Mouse (Mus musculus): ENCODE data around the gene Muc1.
"Not testable (repeated sequence)": the region's sequence is repeated elsewhere in the genome, so short reads cannot be mapped to it uniquely, and the experiment has no call there.

The Muc1 gene

DNA sequence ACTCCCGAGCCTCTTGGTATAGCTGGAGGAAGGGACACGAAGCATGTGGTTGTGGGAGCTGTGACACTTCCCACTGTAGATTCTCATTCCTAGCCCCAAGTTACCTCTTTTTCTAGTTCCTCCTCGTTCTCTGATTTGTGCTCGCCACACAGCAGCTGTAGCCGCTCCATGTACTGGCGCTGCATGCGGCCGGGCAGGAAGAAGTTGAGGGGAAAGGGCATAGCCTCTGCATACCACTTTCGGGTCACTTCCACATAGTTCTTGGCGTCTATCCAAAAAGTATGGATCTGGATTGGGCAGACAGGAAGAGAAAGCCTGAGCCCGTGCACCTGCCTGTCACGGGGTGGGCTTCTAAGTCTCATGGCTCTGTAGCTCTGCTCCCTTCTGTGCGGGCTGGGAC is 18.7 kb upstream of the Muc1 start:
- DNase-seq (ENCODE audit: low spot score): no peak

DNA sequence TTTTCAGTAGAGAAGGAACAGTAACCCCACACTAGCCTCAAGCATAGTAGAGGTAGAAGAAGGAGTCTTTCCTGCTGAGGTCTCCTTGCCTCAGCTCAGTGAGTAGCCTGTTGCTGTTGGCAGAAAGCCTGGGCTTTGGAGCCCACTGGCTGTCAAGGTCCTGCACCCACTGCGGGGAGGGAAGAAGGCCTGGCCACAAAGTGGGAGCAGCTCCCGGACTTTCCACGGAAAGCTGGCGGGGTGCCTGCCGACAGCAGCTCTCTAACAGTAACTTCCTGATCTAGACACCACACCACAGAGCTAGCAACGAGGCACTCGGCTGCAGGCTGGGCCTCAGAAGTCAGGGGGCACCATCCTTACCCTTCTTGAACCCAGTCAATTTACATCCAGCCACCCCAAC is 18.1 kb upstream of the Muc1 start:
- DNase-seq (ENCODE audit: low spot score): no peak

DNA sequence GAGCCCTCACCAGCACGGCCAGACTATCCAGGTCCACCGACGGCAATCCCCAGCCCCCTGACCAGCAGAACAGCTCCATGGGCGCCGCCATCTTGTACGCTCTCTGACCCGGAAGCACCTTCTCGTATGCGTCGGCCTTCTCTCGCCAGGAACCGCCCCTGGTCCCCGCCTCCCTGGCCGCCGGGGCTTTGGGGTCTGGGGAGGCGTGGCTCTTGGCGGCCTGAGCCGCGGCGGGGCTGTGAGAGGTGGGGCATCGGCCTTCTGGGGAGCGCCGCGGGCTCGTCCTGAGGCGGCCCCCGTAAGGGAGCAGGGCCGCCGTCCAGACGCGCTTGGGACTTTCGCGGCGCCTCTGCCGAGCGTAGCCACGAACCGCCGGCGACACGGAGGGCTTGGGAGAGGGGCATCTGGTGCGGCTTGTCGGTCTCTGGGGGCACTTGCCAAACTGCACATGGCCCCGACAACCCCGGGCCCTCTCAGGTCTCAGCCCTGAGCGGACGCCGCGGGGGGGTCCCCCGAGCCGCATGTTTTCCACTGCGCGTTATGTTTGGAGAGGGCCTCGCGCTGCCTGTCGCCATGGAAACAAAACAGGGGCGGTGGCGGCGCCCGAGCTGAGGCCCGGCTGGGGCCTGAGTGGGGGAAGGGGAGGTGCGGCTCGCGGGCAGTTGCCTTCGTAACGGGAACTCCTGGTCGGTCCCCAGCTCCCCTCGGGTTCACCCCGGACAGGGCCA is 14.9 kb upstream of the Muc1 start:
- peak; percentile 98 for DNase-seq (ENCODE audit: low spot score)

DNA sequence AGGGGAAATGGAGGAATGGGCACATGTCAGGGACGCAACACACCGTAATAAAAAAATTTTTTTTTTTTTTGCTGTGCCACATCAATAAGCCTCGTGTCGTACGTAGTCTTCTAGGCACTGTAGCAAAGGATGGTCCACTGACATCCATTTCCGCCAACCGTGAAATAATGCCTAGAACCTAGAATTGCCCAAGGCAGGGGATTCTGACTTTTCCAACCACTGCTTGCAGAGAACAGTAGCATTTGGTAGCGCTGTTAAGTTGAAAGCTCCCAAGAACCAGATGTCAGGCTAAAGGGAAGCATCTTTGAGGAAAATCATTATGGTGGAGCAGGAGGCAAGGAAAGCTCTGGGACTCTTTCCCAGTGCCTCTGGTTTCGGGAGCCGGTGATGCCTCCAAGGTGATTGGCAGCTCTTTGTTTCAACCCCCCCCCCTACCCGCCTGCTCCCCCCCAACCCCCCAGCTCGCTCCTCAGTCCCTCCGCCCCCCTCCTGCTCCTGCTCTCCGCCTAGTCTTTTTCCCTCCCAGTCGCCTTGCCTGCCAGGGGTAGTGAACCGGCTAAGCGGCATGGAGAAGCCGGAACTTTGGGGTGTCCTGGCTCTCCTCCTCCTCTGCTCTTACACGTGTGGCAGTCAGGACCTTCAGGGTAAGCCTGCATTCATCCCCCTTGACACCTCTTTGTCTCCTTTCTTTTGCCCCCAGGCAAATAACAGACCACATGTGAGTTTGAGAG is 14.0 kb upstream of the Muc1 start, which contains the start of gene Thbs3:
Thbs3 (plus strand) TSS at position 500 of the 731 bp plus-strand sequence.
- DNase-seq (ENCODE audit: low spot score): peak; percentile 76

DNA sequence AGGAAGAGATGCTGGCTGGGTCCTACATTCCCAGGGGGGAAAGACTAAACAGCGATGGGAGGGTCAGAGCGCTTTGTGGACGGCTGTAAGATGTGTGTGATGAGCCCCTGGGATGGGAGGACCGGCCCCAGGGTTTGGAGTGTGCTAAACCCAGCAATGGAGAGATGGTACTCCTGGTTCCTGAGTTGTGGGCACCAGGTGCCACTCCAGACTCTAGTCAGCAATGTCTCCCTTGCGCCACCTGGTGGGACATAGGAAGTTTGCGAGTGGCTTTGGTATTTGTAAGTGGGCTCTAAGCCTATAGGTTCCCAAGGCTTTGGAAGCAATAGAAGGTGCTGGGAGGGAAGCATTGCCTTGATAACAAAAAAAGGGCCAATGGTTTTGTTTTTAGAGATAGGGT is 13.0 kb upstream of the Muc1 start:
- DNase-seq (ENCODE audit: low spot score): peak; percentile 97

DNA sequence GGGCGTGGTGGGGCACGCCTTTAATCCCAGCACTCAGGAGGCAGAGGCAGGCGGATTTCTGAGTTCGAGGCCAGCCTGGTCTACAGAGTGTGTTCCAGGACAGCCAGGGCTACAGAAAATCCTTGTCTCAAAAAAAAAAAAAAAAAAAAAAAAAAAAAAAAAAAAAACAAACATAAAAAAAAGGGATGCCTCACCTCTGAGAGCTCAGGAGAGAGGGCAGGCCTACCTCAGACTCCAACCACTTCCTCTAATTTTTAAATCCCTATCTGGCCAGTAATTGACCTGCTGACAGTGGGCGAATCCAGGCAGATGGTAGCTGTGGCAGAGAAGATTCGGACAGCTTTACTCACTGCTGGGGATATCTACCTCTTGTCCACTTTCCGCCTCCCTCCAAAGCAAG is 12.4 kb upstream of the Muc1 start:
- not testable (repeated sequence) for DNase-seq (ENCODE audit: low spot score)

DNA sequence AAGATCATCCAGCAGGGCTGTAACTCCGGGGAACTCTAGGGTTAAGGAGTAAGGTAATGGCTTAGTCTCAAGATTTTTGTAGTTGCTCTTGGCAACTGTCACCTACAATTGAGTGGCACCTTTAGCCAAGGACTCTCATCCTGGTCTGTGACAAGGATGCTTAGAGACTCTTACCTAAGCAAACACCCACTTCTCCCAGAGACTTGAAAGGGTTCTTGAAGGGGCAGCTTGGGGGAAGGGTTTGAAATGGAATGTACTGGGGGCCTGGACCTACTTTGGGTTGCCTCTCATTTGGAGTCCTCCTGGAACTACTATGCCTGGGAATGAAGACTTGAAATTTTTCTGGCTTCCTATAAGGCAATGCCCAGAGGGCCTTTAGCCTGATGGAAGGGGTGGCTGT is 10.6 kb upstream of the Muc1 start:
- no peak for DNase-seq (ENCODE audit: low spot score)

DNA sequence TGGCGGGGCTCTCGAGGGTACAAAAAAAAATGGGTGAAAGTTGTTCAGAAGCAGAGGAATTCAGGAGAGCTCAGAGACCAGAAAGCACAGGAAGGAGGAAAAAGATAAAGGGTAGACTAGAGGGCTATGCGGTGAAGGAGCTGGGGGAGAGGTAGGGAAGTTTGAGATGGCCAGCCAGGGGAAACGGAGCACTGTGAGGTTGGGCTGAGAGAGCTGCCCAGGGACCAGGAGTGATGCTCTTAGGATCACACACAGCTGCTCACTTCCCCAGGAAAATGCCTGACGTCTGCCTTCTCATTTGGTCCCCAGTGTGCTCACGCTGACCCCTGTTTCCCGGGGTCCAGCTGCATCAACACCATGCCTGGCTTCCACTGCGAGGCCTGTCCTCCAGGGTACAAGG is 9.3 kb upstream of the Muc1 start:
- DNase-seq (ENCODE audit: low spot score): no peak

DNA sequence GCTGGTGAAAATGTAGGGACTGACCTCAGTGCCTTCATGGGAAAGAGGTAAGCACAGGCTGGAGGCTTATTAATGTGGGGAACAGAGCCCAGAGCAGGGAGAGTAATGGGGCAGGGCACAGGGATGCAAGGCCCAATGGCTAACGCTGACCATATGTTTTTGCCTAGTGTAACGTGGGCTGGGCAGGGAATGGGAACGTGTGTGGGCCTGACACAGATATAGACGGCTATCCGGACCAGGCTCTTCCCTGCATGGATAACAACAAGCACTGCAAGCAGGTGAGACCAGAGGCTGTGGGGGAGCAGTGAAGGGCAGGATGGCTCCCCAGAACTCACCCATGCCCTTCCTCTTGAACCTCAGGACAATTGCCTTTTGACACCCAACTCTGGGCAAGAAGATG is 7.7 kb upstream of the Muc1 start:
- DNase-seq (ENCODE audit: low spot score): no peak

DNA sequence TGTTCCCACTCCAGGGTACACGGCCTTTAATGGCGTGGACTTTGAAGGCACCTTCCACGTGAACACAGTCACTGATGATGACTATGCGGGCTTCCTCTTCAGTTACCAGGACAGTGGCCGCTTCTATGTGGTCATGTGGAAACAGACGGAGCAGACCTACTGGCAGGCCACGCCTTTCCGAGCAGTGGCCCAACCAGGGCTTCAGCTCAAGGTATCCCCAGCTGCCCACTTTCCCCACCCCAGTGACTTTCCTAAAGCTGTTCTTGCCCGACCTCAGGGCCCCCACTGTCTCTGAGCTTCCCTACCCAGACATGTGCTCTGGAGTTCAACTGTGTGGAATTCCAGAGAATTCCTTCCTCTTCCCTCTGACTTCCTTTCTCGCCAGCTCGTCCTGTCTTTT is 4.1 kb upstream of the Muc1 start:
- no peak for DNase-seq (ENCODE audit: low spot score)

DNA sequence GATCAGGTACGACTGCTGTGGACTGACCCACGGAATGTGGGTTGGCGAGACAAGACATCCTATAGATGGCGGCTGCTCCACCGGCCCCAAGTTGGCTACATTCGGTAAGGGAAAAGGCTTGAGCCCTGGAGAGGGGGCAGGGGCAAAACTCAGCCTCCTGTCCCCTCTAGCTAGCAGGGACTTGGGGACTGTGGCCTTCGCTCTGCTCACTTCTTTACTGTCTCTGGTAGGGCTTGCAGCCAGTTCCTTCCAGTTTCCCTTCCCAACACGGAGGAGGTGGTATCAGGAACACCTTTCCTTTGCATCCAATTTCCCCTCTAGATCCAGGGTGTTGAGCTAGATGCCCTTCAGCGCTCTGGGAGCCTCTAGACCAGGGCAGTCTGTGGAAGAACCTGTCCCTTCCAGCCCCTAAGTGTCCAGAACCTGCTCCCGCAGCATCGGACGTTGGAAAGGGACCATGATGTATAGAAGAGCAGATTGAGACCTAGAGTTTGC is 3.5 kb upstream of the Muc1 start:
- no peak for DNase-seq (ENCODE audit: low spot score)

DNA sequence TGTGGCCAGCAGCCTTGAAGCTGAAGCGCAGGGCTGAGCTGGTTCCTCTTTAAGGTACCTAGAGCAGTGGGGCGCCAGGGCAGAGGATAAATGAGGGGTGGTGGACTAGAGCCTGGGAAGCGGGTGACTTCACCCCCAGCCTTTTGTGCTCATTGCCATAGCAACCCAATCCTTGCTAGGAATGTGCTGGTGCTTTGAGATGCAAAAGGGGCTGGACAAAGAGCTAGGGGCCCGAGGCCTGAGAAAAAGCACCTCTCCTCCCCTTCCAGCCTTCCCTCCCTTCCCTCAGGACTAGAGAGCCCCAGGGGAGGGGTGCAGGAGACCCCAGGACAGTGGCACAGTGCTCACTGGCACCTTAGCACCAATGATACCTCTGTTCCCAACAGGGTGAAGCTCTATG is 2.9 kb upstream of the Muc1 start:
- peak; percentile 92 for DNase-seq (ENCODE audit: low spot score)

DNA sequence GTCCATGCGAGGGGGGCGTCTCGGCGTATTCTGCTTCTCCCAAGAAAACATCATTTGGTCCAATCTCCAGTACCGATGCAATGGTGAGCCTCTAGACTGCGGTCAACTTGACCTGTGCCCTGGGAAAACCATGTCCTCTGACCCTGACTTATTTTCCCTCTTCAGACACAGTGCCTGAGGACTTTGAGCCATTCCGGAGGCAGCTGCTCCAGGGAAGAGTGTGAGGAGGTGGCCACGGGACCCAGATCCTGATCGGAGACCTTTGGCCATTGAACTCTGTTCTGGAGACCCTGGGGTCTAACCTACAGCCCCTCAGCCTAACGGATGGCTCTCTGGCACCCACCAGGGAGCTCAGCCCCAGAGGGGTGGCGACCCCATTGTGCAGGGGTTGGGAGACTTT is 2.5 kb upstream of the Muc1 start:
- no peak for DNase-seq (ENCODE audit: low spot score)

DNA sequence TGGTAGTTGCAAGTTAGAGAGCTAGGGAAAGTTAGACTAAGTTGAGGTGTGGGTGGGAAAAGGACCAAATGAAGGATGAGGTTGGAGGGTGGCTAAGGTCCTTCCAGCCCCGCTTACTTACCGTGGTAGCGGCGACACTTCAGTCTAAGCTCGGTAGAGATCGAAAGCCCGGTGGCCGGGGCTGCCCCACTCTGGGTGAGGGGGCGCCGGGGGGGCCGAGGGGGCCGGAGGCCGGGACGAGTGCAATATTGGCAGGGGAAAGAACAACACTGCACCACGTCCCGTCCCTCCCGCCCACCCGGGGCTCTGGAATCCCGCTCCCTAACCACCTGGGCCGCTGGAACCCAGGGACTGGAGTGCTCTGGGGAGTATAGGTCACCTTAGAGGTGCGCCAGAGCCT is 2.0 kb upstream of the Muc1 start, which contains the start of gene Mtx1:
Mtx1 (minus strand) TSS at position 189 of the 400 bp plus-strand sequence.
- no peak for DNase-seq (ENCODE audit: low spot score)

DNA sequence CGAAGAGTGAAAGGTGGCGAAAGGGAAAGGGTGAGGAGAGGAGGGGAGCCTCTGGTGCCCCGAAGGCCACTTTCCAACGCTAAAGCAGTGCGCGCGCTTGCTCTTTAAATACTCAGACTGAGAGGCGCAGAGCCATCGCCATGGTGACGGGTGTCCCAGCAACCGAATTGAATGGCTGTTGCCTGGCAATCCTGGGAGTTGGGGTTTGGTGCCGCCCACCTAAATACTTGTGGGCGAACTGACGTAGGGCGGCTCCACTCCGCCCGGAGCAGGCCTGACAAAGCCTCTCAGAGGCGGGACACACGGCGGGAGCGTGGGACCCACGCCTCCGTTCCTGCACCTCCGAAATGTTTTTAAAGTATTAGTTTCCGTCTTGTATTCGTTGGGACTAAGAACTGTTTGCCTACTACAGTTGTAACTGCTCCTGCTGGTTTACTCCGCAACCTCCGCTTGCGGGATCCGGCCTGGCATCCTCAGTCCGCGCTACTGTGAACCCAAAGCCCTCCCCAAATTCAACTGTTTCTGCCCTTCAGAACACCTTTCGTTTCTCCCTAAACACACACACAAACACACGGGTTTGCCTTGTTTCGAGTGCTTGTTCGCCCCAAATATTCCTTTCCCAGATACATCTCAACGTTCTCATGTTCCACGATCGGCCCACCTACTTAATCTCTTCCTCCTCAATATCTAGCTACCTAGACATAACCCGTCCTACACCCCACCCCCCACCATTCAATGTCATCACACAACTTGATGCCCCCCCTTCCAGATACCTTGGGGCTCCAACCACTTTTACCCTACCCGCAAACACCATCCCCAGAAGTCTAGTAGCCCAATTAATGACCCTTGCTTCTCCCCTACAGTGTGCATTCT is 1.3 kb upstream of the Muc1 start:
- peak; percentile 99 for DNase-seq (ENCODE audit: low spot score)

DNA sequence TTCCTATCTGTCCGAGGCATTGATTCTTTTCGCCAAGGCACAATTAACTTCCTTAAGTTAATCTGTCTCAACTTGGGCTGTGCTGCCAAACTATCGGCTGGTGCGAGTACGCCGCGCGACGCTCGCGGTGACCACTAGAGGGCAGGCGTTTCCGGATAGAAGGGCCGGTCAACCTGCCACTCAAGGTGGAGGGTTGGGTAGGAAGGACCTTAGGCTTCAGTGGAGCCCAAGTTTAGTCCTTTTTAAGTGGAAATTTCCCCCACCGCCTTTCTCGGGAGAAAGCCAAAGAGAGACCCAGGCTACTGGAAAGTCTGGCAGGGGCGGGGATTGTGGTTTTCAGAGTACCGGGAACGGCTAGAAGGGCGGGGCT is 692 bp upstream of the Muc1 start:
- peak; percentile 93 for DNase-seq (ENCODE audit: low spot score)

DNA sequence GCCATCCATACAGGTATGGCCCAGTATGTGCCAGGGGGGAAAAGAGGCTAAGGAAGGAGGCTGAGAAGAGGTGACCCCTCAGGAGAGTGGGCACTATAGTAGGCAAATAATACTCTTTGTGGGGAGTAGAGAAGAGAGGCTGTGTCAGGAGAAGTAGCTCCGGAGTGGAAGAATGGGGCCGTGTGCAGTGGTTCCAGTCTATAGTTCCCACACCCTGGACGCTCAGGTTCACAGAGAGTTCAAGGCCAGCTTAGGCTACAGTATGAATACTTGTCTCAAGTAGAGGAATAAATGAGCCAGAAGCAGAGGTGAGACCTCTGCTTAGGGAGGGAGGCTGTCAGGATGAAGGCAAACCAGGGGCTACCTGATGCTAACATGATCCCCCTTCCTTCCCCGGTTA is 419 bp downstream of the Muc1 start:
- no peak for DNase-seq (ENCODE audit: low spot score)

DNA sequence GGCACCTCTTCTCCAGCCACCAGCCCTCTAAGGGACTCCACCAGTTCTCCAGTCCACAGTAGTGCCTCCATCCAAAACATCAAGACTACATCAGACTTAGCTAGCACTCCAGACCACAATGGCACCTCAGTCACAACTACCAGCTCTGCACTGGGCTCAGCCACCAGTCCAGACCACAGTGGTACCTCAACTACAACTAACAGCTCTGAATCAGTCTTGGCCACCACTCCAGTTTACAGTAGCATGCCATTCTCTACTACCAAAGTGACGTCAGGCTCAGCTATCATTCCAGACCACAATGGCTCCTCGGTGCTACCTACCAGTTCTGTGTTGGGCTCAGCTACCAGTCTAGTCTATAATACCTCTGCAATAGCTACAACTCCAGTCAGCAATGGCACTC is 1.7 kb downstream of the Muc1 start:
- no peak for DNase-seq (ENCODE audit: low spot score)

DNA sequence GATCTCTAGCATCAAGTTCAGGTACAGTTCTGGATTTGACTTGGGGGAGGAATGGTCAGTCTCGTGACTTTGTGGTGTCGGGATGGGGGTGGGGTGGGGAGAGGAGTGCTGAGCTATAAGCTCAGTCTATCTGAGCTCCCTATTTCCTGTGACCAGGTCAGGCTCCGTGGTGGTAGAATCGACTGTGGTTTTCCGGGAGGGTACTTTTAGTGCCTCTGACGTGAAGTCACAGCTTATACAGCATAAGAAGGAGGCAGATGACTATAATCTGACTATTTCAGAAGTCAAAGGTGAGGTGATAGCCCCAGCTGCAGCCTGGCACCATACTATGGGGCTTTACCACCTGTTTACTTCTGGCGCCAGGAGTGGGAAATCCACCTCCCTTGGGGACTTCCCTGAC is 2.5 kb downstream of the Muc1 start:
- no peak for DNase-seq (ENCODE audit: low spot score)

DNA sequence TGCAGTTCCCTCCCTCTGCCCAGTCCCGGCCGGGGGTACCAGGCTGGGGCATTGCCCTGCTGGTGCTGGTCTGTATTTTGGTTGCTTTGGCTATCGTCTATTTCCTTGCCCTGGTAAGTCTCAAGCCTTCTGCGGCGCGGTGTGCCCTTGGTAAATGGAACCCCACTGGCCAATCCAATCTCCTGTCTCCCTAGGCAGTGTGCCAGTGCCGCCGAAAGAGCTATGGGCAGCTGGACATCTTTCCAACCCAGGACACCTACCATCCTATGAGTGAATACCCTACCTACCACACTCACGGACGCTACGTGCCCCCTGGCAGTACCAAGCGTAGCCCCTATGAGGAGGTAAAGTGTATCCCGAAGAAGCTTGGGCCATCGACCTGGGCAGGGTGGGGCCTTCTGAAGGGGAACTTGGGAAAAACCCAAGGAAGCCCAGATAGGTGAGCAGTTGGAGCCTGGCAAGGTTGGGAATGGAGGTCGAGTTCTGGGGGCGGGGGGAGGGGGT is 3.0 kb downstream of the Muc1 start:
- DNase-seq (ENCODE audit: low spot score): no peak

DNA sequence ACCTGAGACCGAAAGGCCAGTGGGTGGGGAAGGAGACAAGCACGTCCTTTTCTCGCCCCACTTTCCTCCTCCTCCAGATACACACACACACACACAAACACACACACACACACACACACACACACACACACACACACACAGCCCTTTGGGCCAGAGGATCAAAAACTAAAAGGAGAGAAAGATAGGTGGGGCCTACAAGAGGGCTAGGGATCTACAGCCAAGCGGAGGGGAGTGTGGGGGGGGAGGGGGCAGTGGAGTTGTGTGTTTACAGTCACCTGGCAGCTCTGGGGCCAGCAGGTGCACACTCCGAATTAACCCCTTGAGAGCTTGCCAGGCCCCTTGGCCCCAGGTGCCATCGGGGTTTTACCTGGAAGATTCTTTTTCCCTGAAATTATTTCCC is 3.8 kb downstream of the Muc1 start:
- DNase-seq (ENCODE audit: low spot score): no peak

DNA sequence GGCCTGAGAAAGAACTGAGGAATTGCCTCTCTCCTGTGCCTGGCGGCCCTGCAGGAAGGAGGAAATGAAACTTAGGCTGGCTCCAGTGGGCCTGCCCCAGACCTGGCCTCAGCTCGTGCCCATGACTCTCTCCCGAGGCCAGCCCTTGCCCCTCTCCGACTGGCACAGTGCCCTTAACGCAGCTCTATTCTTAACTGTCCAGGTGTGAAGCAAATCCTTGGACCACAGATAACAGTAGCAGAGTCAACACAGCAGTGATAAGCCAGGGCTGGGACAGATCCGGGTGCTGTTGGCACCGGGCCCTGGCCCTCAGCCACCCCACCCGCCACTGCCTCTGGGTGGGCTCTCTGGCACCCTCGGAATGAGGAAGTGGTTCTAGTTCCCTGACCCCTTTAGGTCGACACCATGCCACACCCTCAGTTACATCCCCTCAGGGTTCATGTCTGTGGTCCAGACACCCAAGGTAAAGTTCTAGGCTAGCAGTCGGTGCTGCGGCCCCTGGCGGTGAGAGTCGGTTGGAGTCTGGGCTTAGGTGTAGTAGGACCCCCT is 4.8 kb downstream of the Muc1 start:
- no peak for DNase-seq (ENCODE audit: low spot score)

All from embryo, embryonic 10.5 days (tissue).